Mouse (Mus musculus): Measurements from ENCODE around the gene Gdf1.

DNA sequence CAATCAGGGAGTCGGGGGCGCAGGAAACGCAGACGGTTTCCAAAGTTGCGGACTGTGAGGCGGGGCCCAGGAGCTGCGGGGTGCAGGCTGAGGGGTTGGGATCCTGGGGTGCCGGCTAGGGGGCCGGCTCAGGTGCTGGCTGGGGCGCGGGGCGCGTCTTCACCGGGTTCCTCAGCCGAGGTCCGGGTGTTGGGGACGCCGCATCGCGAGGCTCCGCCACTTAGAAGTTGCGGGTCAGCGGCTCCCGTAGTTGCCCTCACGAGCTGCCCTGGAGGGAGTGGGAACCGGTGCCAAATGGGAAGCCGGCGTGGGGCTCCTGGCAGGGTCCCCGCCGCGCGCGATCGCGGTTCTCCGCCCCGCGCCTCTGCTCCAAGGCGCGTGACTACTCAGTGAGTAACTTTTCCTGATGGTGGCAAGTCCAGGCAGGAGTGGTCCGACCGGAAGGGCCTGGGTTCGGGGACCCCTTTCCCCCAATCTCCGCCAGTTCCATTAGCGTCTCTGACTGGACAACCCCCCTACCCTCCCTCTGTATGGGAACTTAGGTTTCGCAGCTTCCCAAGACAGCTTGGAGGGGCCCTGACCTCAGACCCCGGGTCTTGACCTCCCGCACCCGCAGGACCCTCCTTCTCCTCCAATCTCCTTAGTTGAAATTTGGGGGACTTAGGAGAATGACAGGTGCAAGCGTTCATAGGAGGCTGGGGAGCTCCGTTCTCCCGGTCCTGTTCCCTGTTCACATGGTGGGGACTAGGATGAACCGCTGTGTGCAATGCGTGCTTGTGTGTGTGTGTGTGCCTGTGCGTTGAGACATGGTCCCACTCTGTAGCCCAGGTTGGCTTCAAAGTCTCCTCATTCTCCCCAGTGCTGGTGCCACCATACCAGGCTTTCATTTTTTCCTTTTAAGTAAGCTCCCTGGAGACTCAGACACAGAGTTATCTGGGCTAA lies 46.2 kb upstream of the Gdf1 start:
- no peak for TF ChIP-seq EP300 (IDR thresholded peaks at IDR 0.05; ENCODE audit: low read depth)
- TF ChIP-seq CTCF (IDR thresholded peaks at IDR 0.05; ENCODE audit: low read depth), result no peak
